Mouse (Mus musculus) intestine, embryonic 16.5 days (tissue): ENCODE measurements around the gene Mif. TPM values are rescaled to one million over a fixed set of nuclear protein-coding genes. Genes with fewer than 3 reads are reported as not detected.

ENCODE experiments used
- ATAC-seq: fragments of 200-750 bp; cut with Nextera tagmentation; 2 replicates; pipeline ENCODE4 v1.8.0; 2017; ENCODE audit warnings: moderate TSS enrichment, moderate library complexity
- H3K27ac ChIP-seq: fragments of 300-500 bp; sonication (generic); 2 replicates; pipeline ENCODE4 v1.5.1; 2014; ENCODE audit warnings: mild to moderate bottlenecking, low read length
- H3K27me3 ChIP-seq: fragments of 300-500 bp; sonication (generic); replicated peaks from 2 replicates; pipeline ENCODE4 v1.6.1; 2014; ENCODE audit warnings: low read length, control low read depth, mixed read lengths; ENCODE audit not compliant: control insufficient read depth, insufficient read depth
- H3K36me3 ChIP-seq: fragments of 300-500 bp; sonication (generic); 2 replicates; pipeline ENCODE4 v1.6.1; 2014; ENCODE audit warnings: low read length, control low read depth; ENCODE audit not compliant: control insufficient read depth, insufficient read depth
- H3K4me1 ChIP-seq: fragments of 300-500 bp; sonication (generic); 2 replicates; pipeline ENCODE4 v1.6.1; 2014; ENCODE audit warnings: low read length, control low read depth, mixed read lengths; ENCODE audit not compliant: control insufficient read depth, insufficient read depth
- H3K4me2 ChIP-seq: fragments of 300-500 bp; sonication (generic); 2 replicates; pipeline ENCODE4 v1.6.1; 2014; ENCODE audit warnings: low read depth, low read length, control low read depth
- H3K4me3 ChIP-seq: fragments of 300-500 bp; sonication (generic); 2 replicates; pipeline ENCODE4 v1.5.1; 2014; ENCODE audit warnings: mild to moderate bottlenecking, low read length
- H3K9ac ChIP-seq: fragments of 300-500 bp; sonication (generic); 2 replicates; pipeline ENCODE4 v1.6.1; 2014; ENCODE audit warnings: low read depth, low read length
- H3K9me3 ChIP-seq: fragments of 300-500 bp; sonication (generic); 2 replicates; pipeline ENCODE4 v1.6.1; 2016; ENCODE audit warnings: low read length, control low read depth; ENCODE audit not compliant: control insufficient read depth
- WGBS: fragments of 180-500 bp; shearing (Covaris S2); extraction: QIAGEN DNeasy Blood & Tissue Kit; methylation state at CpG from one replicate; pipeline ENCODE4 v1.1.7; 2014; 5-methylcytosine and 5-hydroxymethylcytosine counted together
- polyA plus RNA-seq: library from polyadenylated mRNA; unstranded; fragments of >200 nt; fragmentation: Nextera tagmentation; extraction: Ambion mirVana; gene quantifications from 2 replicates; pipeline ENCODE4 v1.2.1, GENCODE M21; 2015

Mif gene
- polyA plus RNA-seq, 1 experiment from 2014 or later: 2,201 TPM

GRCm38 (mm10) chr10:75880351-75880750 is 20.3 kb upstream of the Mif start:
- Histone ChIP-seq H3K27ac (no peak overlapping the region), H3K36me3 (no peaks in the 10 kb centered on the region), H3K27me3 (no peaks in the 10 kb centered on the region), H3K4me2 (no peak overlapping the region), H3K4me1 (peaks cover 7% of the 10 kb centered on the region), H3K4me3 (no peak overlapping the region), H3K9ac (no peak overlapping the region), H3K9me3 (no peaks in the 10 kb centered on the region)
- no peak for ATAC-seq
- WGBS: 88% methylated on average over 10 of the region's 10 CpGs

GRCm38 (mm10) chr10:75878836-75879235 is 18.8 kb upstream of the Mif start:
- H3K4me3 ChIP-seq: no peak overlapping the region
- H3K9ac ChIP-seq: no peak overlapping the region
- ATAC-seq: no peak
- no peak overlapping the region for H3K27ac ChIP-seq
- H3K4me1 ChIP-seq: peaks cover 7% of the 10 kb centered on the region
- no peak overlapping the region for H3K4me2 ChIP-seq
- no peaks in the 10 kb centered on the region for H3K36me3 ChIP-seq
- 85% methylated on average over 3 of the region's 3 CpGs for WGBS
- no peaks in the 10 kb centered on the region for H3K27me3 ChIP-seq
- H3K9me3 ChIP-seq: no peaks in the 10 kb centered on the region

GRCm38 (mm10) chr10:75873543-75874170 is 13.6 kb upstream of the Mif start:
- H3K9ac ChIP-seq: peak overlapping the region; percentile 58; the same call in 1 of the 2 replicates
- no peaks in the 10 kb centered on the region for H3K36me3 ChIP-seq
- no peak for ATAC-seq
- H3K4me3 ChIP-seq: peak overlapping the region; percentile 47; the same call in 1 of the 2 replicates
- peak overlapping the region; percentile 66 for H3K4me2 ChIP-seq
- no peaks in the 10 kb centered on the region for H3K27me3 ChIP-seq
- H3K4me1 ChIP-seq: peaks cover 8% of the 10 kb centered on the region
- 36% methylated on average over 10 of the region's 10 CpGs for WGBS
- no peaks in the 10 kb centered on the region for H3K9me3 ChIP-seq
- no peak overlapping the region for H3K27ac ChIP-seq

- Histone ChIP-seq H3K36me3 (no peaks in the 10 kb centered on the region), H3K27me3 (no peaks in the 10 kb centered on the region), H3K4me3 (peak overlapping the region; percentile 47), H3K9me3 (no peaks in the 10 kb centered on the region), H3K27ac (no peak overlapping the region), H3K4me2 (peak overlapping the region; percentile 66), H3K4me1 (peaks cover 8% of the 10 kb centered on the region), H3K9ac (peak overlapping the region; percentile 58)
- peak; percentile 97 for ATAC-seq
- WGBS: 3% methylated on average over 11 of the region's 11 CpGs
These were observed 13.0 kb upstream of the Mif start for GRCm38 (mm10) chr10:75872915-75873542.

GRCm38 (mm10) chr10:75872025-75872914 is 12.2 kb upstream of the Mif start:
- ATAC-seq: peak; percentile 25; the same call in 1 of the 2 replicates
- Histone ChIP-seq H3K27ac (no peak overlapping the region), H3K9ac (peak overlapping the region; percentile 53; the same call in 1 of the 2 replicates), H3K4me3 (peak overlapping the region; percentile 47), H3K4me1 (peaks cover 8% of the 10 kb centered on the region), H3K4me2 (peak overlapping the region; percentile 66), H3K9me3 (no peaks in the 10 kb centered on the region), H3K36me3 (no peaks in the 10 kb centered on the region), H3K27me3 (no peaks in the 10 kb centered on the region)
- WGBS: 38% methylated on average over 10 of the region's 10 CpGs

GRCm38 (mm10) chr10:75861587-75861986 is 1.5 kb upstream of the Mif start:
- Histone ChIP-seq H3K4me1 (peaks cover 23% of the 10 kb centered on the region), H3K4me2 (no peak overlapping the region), H3K4me3 (no peak overlapping the region), H3K36me3 (no peaks in the 10 kb centered on the region), H3K9me3 (no peaks in the 10 kb centered on the region), H3K9ac (no peak overlapping the region), H3K27me3 (no peaks in the 10 kb centered on the region), H3K27ac (no peak overlapping the region)
- 69% methylated on average over 5 of the region's 5 CpGs for WGBS
- no peak for ATAC-seq

GRCm38 (mm10) chr10:75860746-75861145 is 706 bp upstream of the Mif start:
- peak overlapping the region; percentile 40 for H3K27ac ChIP-seq
- H3K27me3 ChIP-seq: no peaks in the 10 kb centered on the region
- 43% methylated on average over 7 of the region's 7 CpGs for WGBS
- H3K4me3 ChIP-seq: no peak overlapping the region
- no peaks in the 10 kb centered on the region; the same call in 1 of the 2 replicates for H3K36me3 ChIP-seq
- no peak for ATAC-seq
- H3K9ac ChIP-seq: peak overlapping the region; percentile 87; the same call in 1 of the 2 replicates
- peaks cover 23% of the 10 kb centered on the region for H3K4me1 ChIP-seq
- no peaks in the 10 kb centered on the region for H3K9me3 ChIP-seq
- no peak overlapping the region for H3K4me2 ChIP-seq

GRCm38 (mm10) chr10:75859107-75859746 is 813 bp downstream of the Mif start:
- WGBS: 3% methylated on average over 27 of the region's 27 CpGs
- Histone ChIP-seq H3K9me3 (no peaks in the 10 kb centered on the region), H3K4me1 (peaks cover 23% of the 10 kb centered on the region), H3K4me2 (peak overlapping the region; percentile 75), H3K27me3 (no peaks in the 10 kb centered on the region), H3K27ac (peak overlapping the region; percentile 94), H3K36me3 (no peaks in the 10 kb centered on the region; the same call in 1 of the 2 replicates), H3K9ac (peak overlapping the region; percentile 87), H3K4me3 (peak overlapping the region; percentile 82)
- peak; percentile 54 for ATAC-seq

- ATAC-seq: no peak
- Histone ChIP-seq H3K9me3 (no peaks in the 10 kb centered on the region), H3K27ac (no peak overlapping the region), H3K4me2 (no peak overlapping the region), H3K9ac (no peak overlapping the region), H3K27me3 (no peaks in the 10 kb centered on the region), H3K4me1 (peaks cover 23% of the 10 kb centered on the region), H3K36me3 (no peaks in the 10 kb centered on the region; the same call in 1 of the 2 replicates), H3K4me3 (no peak overlapping the region)
- WGBS: 89% methylated on average over 4 of the region's 4 CpGs
These were observed 2.4 kb downstream of the Mif start for GRCm38 (mm10) chr10:75857598-75857997.
